Mouse (Mus musculus) hindbrain, postnatal 0 days (tissue): ENCODE data around the gene Vmn1r197. TPM values are rescaled to one million over a fixed set of nuclear protein-coding genes. Genes with fewer than 3 reads are reported as not detected.
"Not testable (repeated sequence)": the region's sequence is repeated elsewhere in the genome, so short reads cannot be mapped to it uniquely, and the experiment has no call there.

ENCODE experiments used
- ATAC-seq: fragments of 200-750 bp; cut with Nextera tagmentation; 2 replicates; pipeline ENCODE4 v1.8.0; 2017; ENCODE audit warnings: mild to moderate bottlenecking, moderate TSS enrichment, moderate library complexity
- DNase-seq: peaks from one replicate; pipeline ENCODE4 v3.0.0-alpha.2; 2015; ENCODE audit warnings: low spot score
- H3K27ac ChIP-seq: fragments of 300-500 bp; sonication (generic); 2 replicates; pipeline ENCODE4 v1.5.1; 2014; ENCODE audit warnings: mild to moderate bottlenecking
- H3K27me3 ChIP-seq: fragments of 300-500 bp; sonication (generic); 2 replicates; pipeline ENCODE4 v1.6.1; 2014; ENCODE audit warnings: low read length, mixed read lengths; ENCODE audit not compliant: insufficient read depth
- H3K36me3 ChIP-seq: fragments of 300-500 bp; sonication (generic); 2 replicates; pipeline ENCODE4 v1.6.1; 2014; ENCODE audit warnings: low read length, mixed read lengths; ENCODE audit not compliant: insufficient read depth
- H3K4me1 ChIP-seq: fragments of 300-500 bp; sonication (generic); 2 replicates; pipeline ENCODE4 v1.6.1; 2014; ENCODE audit warnings: antibody characterized with exemption, low read length, mixed read lengths; ENCODE audit not compliant: insufficient read depth
- H3K4me2 ChIP-seq: fragments of 300-500 bp; sonication (generic); 2 replicates; pipeline ENCODE4 v1.6.1; 2014; ENCODE audit warnings: low read depth, mild to moderate bottlenecking, low read length, moderate library complexity, mixed read lengths
- H3K4me3 ChIP-seq: fragments of 300-500 bp; sonication (generic); 2 replicates; pipeline ENCODE4 v1.5.1; 2014; ENCODE audit warnings: low read length
- H3K9ac ChIP-seq: fragments of 300-500 bp; sonication (generic); replicated peaks from 2 replicates; pipeline ENCODE4 v1.6.1; 2014; ENCODE audit warnings: mild to moderate bottlenecking, low read length, moderate library complexity, mixed read lengths
- H3K9me3 ChIP-seq: fragments of 300-500 bp; sonication (generic); 2 replicates; pipeline ENCODE4 v1.6.1; 2016; ENCODE audit warnings: low read length, mixed read lengths
- CTCF ChIP-seq: IDR thresholded peaks from 2 replicates; pipeline ENCODE4 v1.5.1; 2016; ENCODE audit warnings: antibody characterized with exemption, control low read depth, low read depth
- WGBS: fragments of 180-500 bp; shearing (Covaris S2); extraction: QIAGEN DNeasy Blood & Tissue Kit; methylation state at CpG from one replicate; pipeline ENCODE4 v1.1.7; 2014; 5-methylcytosine and 5-hydroxymethylcytosine counted together
- polyA plus RNA-seq: library from polyadenylated mRNA; unstranded; fragments of >200 nt; fragmentation: Nextera tagmentation; extraction: Ambion mirVana; gene quantifications from 2 replicates; pipeline ENCODE4 v1.2.1, GENCODE M21; 2015
- total RNA-seq: library from RNA; depleted of rRNA; stranded (reverse); fragments of >200 nt; gene quantifications from 2 replicates; pipeline ENCODE4 v1.2.3, GENCODE M21; 2014; rRNA removed

Gene Vmn1r197
- total RNA-seq, result not detected in 2 replicates
- polyA plus RNA-seq, result not detected in 2 replicates

DNA sequence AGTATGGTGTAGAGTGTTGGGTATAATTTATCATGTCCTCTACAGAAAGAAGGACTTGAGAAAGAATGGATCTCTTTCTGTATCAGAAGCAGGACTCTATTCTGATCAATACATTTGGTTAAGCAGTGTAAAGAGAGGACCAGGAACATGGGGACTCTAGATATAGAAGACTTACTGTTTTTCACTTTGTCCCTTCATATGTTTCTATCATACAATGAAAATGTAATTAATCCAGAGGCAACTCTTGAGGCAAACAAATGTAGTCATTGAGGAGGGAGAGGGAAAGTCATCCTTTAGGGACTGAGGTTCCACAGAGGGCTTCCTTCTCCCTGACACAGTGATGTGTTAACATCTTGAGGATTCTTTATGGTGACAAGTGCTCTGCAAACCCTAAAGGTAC lies at the start of gene Vmn1r197:
Gene Vmn1r197 (plus strand): TSS at position 301 of the 400 bp plus-strand sequence.
- Histone ChIP-seq H3K9ac (no peak within 1 kb of the TSS), H3K4me3 (no peak within 1 kb of the TSS), H3K4me1 (no peaks in the 10 kb centered on the region), H3K9me3 (no peaks in the 10 kb centered on the region), H3K4me2 (no peak within 1 kb of the TSS), H3K27me3 (no peaks in the 10 kb centered on the region), H3K27ac (no peak within 1 kb of the TSS), H3K36me3 (no peaks in the 10 kb centered on the region)
- ATAC-seq, result no peak
- DNase-seq, result no peak
- no peak for TF ChIP-seq CTCF

DNA sequence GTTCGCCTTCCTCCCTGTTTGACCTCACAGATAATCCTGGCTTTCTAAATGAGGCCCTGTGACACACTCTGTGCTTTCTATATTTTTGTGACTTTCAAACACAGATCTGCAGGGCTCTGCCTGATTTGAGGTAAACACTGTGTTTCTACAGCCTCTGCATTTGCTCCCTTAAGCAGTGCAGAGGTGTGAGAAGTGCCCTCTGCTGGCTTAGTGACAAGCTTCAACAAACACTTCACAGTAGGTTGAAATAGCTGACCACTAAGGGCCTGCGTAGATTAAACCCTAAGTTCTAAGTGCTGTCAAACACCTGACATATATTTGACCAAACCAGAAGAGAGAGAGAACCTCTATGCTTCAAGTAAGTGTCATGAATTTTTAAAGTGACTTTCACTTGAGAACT lies 39.8 kb upstream of the Vmn1r197 start:
- Histone ChIP-seq H3K36me3 (no peaks in the 10 kb centered on the region), H3K27me3 (no peaks in the 10 kb centered on the region), H3K27ac (no peak overlapping the region), H3K9ac (no peak overlapping the region), H3K9me3 (no peaks in the 10 kb centered on the region), H3K4me2 (no peak overlapping the region), H3K4me3 (no peak overlapping the region), H3K4me1 (no peaks in the 10 kb centered on the region)
- TF ChIP-seq CTCF, result peak; percentile 22; the same call in 1 of the 2 replicates
- DNase-seq (no peak), ATAC-seq (no peak)
- 78% methylated on average over 2 of the region's 2 CpGs for WGBS

DNA sequence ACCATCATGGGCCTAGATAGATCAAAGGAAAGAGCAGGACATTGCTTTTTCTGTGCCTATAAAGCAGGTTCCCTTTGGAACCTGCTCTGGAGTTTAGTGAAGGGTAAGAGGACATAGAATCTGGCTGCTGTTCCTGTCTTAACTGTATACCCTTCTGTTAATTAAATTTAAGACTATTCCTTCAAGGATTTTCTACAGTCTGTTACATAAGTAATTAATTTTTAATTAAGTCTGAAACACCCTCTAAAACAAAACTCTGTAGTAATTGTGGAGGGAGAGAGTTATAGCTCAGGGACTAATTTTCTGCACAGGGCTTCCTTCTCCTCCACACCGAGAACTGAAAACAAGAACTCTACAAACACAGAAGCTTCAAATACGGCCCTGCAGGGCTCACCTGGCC lies 34.8 kb upstream of the Vmn1r197 start, which contains the start of gene Vmn1r196:
Gene Vmn1r196 (plus strand): TSS at position 301 of the 400 bp plus-strand sequence.
- ATAC-seq, result no peak
- no peak within 1 kb of the TSS for H3K4me3 ChIP-seq
- H3K36me3 ChIP-seq, result no peaks in the 10 kb centered on the region
- no peak for TF ChIP-seq CTCF
- H3K27me3 ChIP-seq, result no peaks in the 10 kb centered on the region
- DNase-seq, result no peak
- no peak within 1 kb of the TSS for H3K4me2 ChIP-seq
- 78% methylated on average over 2 of the region's 2 CpGs for WGBS
- H3K27ac ChIP-seq, result no peak within 1 kb of the TSS
- H3K4me1 ChIP-seq, result no peaks in the 10 kb centered on the region
- H3K9me3 ChIP-seq, result no peaks in the 10 kb centered on the region
- H3K9ac ChIP-seq, result no peak within 1 kb of the TSS

DNA sequence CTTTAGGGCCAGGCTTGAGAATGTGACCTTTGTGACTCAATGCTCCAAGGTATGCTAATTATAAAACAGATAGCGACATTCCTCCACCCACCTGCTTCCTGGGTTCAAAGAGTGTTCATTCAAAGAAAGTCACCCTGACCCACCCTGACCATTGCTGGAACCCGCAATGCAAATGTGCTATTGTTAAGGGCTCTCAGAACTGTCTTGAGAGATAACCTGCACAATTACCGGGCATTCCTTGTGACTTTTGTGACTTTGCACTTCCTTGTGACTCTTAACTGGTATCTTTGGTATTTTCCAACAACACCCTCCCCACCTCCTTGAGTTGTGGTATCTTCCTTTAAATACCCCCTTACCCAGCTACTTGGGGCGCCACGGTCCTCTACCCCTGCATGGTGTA lies 16.3 kb upstream of the Vmn1r197 start:
- H3K27me3 ChIP-seq, ATAC-seq, H3K27ac ChIP-seq, H3K4me3 ChIP-seq, DNase-seq, H3K9me3 ChIP-seq, H3K36me3 ChIP-seq, H3K4me1 ChIP-seq, H3K9ac ChIP-seq, H3K4me2 ChIP-seq: not testable (repeated sequence)
- 88% methylated on average over 5 of the region's 5 CpGs for WGBS

DNA sequence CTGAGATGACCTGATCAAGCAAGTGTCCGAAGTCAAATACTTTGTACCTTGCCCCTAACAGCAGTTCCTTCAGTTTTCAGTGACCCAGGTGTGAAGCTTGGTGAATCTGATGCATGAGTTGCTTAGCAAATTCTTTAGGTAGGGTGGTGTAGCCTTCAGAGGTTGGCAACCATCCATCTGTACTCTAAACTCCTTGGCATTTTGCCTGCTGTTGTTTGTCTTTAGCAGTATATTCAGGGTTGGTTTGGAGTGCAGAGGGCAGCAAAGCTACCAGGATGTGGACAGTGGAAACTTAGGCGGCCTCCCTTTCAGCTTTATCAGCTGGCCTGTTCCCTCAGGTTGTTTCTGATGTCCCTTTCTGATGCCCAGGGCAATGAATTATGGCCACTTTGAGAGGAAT lies 9.0 kb upstream of the Vmn1r197 start:
- Histone ChIP-seq H3K27me3 (no peaks in the 10 kb centered on the region), H3K9me3 (no peaks in the 10 kb centered on the region), H3K9ac (no peak overlapping the region), H3K36me3 (no peaks in the 10 kb centered on the region), H3K27ac (no peak overlapping the region), H3K4me1 (no peaks in the 10 kb centered on the region), H3K4me2 (no peak overlapping the region), H3K4me3 (no peak overlapping the region)
- no peak for TF ChIP-seq CTCF
- DNase-seq, result no peak
- ATAC-seq, result no peak
- 82% methylated on average over 2 of the region's 2 CpGs for WGBS

DNA sequence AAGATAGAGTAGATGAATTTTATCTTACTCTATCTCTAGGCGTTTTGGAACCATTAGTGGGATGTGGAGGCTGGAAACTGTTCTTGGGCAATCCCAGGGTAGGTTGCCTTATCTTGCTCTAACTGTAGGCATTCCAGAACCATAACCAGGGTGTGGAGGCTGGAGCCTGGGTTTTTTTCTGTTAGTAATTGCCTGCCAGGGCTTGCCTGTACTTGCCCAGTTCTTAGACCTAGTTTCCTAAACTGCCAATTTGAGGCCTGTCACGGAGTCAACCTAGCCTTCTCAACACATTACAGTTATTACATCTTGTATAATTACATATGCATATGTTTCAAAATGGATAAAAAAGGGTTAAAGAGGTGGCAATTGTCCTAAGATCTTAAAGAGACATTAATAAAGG lies 7.0 kb upstream of the Vmn1r197 start:
- Histone ChIP-seq H3K4me2 (no peak overlapping the region), H3K27me3 (no peaks in the 10 kb centered on the region), H3K4me3 (no peak overlapping the region), H3K27ac (no peak overlapping the region), H3K9me3 (no peaks in the 10 kb centered on the region), H3K36me3 (no peaks in the 10 kb centered on the region), H3K4me1 (no peaks in the 10 kb centered on the region), H3K9ac (no peak overlapping the region)
- WGBS, result 92% methylated on average over 2 of the region's 2 CpGs
- ATAC-seq (no peak), DNase-seq (no peak)
- no peak for TF ChIP-seq CTCF

DNA sequence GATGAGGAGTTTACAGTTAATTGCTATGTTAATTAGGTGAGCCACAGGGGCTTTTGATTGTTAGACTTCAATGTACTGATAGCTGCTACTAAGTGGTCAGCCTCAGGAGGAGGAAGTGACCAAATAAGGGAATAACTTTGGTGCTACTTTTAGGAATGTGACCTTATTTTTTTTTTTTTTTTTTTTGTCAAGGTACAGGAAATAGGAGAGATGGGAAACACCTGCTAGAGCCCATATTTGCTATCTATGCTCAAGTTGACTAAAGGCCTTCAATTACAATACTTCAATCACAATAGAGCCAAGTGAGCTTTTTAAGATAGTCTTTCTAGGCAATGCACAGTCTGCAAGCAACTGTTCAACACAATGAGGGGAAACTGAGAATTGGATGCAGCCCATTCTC lies 4.3 kb upstream of the Vmn1r197 start:
- H3K27me3 ChIP-seq, result no peaks in the 10 kb centered on the region
- H3K4me1 ChIP-seq, result no peaks in the 10 kb centered on the region
- H3K36me3 ChIP-seq, result no peaks in the 10 kb centered on the region
- no peak overlapping the region for H3K27ac ChIP-seq
- H3K9ac ChIP-seq, result no peak overlapping the region
- TF ChIP-seq CTCF, result no peak
- ATAC-seq (no peak), DNase-seq (no peak)
- no peak overlapping the region for H3K4me2 ChIP-seq
- H3K9me3 ChIP-seq, result no peaks in the 10 kb centered on the region
- H3K4me3 ChIP-seq, result no peak overlapping the region
